Mouse (Mus musculus): ENCODE data around the gene Gltp. TPM values are rescaled to one million over a fixed set of nuclear protein-coding genes. Genes with fewer than 3 reads are reported as not detected.

Gene Gltp
- total RNA-seq, 2 experiments from 2014 or later, result 24.3 to 32.4 TPM

GRCm38 (mm10) chr5:114636091-114636490, 54.7 kb downstream of the Gltp start:
- DNase-seq (ENCODE audit: low spot score in 2 of 2), result no peak

GRCm38 (mm10) chr5:114631336-114631735, 59.4 kb downstream of the Gltp start:
- intact Hi-C loops (cut with DNase I), result no loop called here
- no peak for DNase-seq (ENCODE audit: low spot score in 2 of 2)

More at GRCm38 (mm10) chr5:114636091-114636490, 54.7 kb downstream of the Gltp start:
- intact Hi-C loops (cut with DNase I), result no loop called here

GRCm38 (mm10) chr5:114625590-114625989, 65.2 kb downstream of the Gltp start:
- peak; percentile 31 to 39 for DNase-seq (ENCODE audit: low spot score in 2 of 2)
- intact Hi-C loops (cut with DNase I), result no loop called here

GRCm38 (mm10) chr5:114620305-114620704, 70.5 kb downstream of the Gltp start:
- no peak for DNase-seq (ENCODE audit: low spot score in 2 of 2)
- intact Hi-C loops (cut with DNase I), result no loop called here

Small RNA genes within 50 kb of the gene (microRNA-seq; reads per million reads assigned to microRNA genes)
- 0.76 reads per million for gene Mir7028

Other genes with a start within 250 kb of the Gltp start
- gene Mmab, start 246.9 kb downstream of the Gltp start, total RNA-seq (2021), result 10 to 100 TPM; 19.6 to 22.4 TPM
- gene Mvk, start 246.7 kb downstream of the Gltp start, total RNA-seq (2021), result 10 to 100 TPM; 23.8 to 30.0 TPM
- 10 to 100 TPM in 1 of 2 experiments, 1 to 10 TPM in 1; 10.0 to 12.6 TPM for gene Fam222a, start 123.0 kb downstream of the Gltp start, total RNA-seq (2021)
- gene Trpv4, start 32.6 kb downstream of the Gltp start, total RNA-seq (2021), result 1 to 10 TPM; 1.5 to 2.6 TPM
- 10 to 100 TPM in 1 of 2 experiments, 1 to 10 TPM in 1; 8.6 to 15.5 TPM for gene Tchp, start 16.8 kb upstream of the Gltp start, total RNA-seq (2021)
- gene Ankrd13a, start 83.7 kb upstream of the Gltp start, total RNA-seq (2021), result 10 to 100 TPM; 34.7 to 35.4 TPM
- gene Git2, start 84.5 kb upstream of the Gltp start, total RNA-seq (2021), result 10 to 100 TPM; 32.0 to 46.1 TPM
- gene 1500011B03Rik, start 132.5 kb upstream of the Gltp start, total RNA-seq (2021), result 100 to 1,000 TPM; 169 to 176 TPM
- not detected for gene 4930519G04Rik, start 162.7 kb upstream of the Gltp start, total RNA-seq (2021)
- gene Gm9936, start 167.7 kb upstream of the Gltp start, total RNA-seq (2021), result 1 to 10 TPM in 1 of 2 experiments, under 1 TPM in 1; 1.00 to 1.0 TPM
- gene Oasl2, start 206.0 kb upstream of the Gltp start, total RNA-seq (2021), result 1 to 10 TPM; 1.2 to 3.3 TPM
- gene Oasl1, start 232.3 kb upstream of the Gltp start, total RNA-seq (2021), result not detected

Data from left cerebral cortex, postnatal 36 days (tissue).